Mouse (Mus musculus): ENCODE measurements around the gene Ptch2. TPM values are rescaled to one million over a fixed set of nuclear protein-coding genes. Genes with fewer than 3 reads are reported as not detected.

Gene Ptch2
- polyA plus RNA-seq, 1 experiment from 2014 or later: 4.0 TPM

DNA sequence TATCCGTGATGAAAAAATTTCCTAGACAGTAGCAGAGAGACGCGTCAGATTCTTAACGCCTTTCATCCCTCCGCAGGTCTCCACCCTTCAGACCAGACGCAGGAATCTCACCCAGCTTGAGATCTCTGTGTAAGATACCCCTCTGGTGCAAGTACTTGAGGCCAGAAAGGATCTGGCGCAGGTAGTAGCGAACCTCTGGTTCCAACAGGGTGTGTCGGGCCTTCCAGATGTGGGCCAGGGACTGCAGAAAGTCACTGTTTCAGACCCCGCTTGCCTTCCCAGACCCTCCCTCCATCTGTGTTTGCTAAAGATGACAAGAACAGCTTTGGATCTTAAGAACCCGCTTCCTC, 36.9 kb downstream of the Ptch2 start:
- 9% methylated on average over 11 of the region's 11 CpGs for WGBS
- ATAC-seq: no peak
- H3K27ac ChIP-seq: no peak overlapping the region

DNA sequence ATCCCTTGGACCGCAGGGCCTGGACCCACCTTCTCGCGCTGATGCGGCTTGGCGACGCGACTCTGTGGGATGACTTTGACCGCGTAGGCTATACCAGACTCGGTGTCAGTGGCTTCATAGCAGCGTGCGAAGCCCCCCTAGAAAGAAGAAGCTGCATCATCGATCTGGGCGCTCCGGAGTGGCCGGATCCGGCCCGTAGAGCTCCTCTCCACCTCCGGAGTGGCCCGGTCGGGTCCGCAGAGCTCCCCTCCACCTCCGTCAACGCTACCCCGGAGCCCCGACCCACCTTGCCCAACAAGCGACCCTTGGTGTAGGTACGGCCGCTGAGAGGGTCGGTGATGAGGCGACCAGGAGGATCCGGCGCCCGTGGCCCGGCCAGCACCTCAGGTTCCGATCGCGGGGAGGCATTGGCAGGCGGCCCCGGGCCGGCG, 37.5 kb downstream of the Ptch2 start:
- Histone ChIP-seq H3K27me3 (peaks cover 23% of the 10 kb centered on the region; the same call in 1 of the 2 replicates), H3K9me3 (replicated peaks) (no peaks in the 10 kb centered on the region), H3K36me3 (ENCODE audit: poor library complexity, severe bottlenecking) (peaks cover 24% of the 10 kb centered on the region), H3K9ac (peak overlapping the region; percentile 77), H3K4me3 (peak overlapping the region; percentile 69), H3K4me2 (peak overlapping the region; percentile 92), H3K4me1 (peaks cover 29% of the 10 kb centered on the region), H3K27ac (peak overlapping the region; percentile 40; the same call in 1 of the 2 replicates)
- WGBS: under 1% methylated on average over 42 of the region's 42 CpGs
- ATAC-seq: peak; percentile 43; the same call in 1 of the 2 replicates

More for the DNA sequence above, 36.9 kb downstream of the Ptch2 start:
- Histone ChIP-seq H3K36me3 (ENCODE audit: poor library complexity, severe bottlenecking) (peaks cover 27% of the 10 kb centered on the region), H3K4me2 (peak overlapping the region; percentile 92), H3K4me3 (peak overlapping the region; percentile 69), H3K9me3 (replicated peaks) (no peaks in the 10 kb centered on the region), H3K9ac (peak overlapping the region; percentile 77), H3K4me1 (peaks cover 29% of the 10 kb centered on the region), H3K27me3 (peaks cover 23% of the 10 kb centered on the region; the same call in 1 of the 2 replicates)

- Histone ChIP-seq H3K4me2 (peak within 1 kb of the TSS; percentile 92), H3K9ac (peak within 1 kb of the TSS; percentile 77), H3K9me3 (replicated peaks) (no peaks in the 10 kb centered on the region), H3K36me3 (ENCODE audit: poor library complexity, severe bottlenecking) (peaks cover 18% of the 10 kb centered on the region; the same call in 1 of the 2 replicates), H3K4me1 (peaks cover 29% of the 10 kb centered on the region), H3K27ac (peak within 1 kb of the TSS; percentile 40; the same call in 1 of the 2 replicates), H3K4me3 (peak within 1 kb of the TSS; percentile 69), H3K27me3 (peaks cover 23% of the 10 kb centered on the region; the same call in 1 of the 2 replicates)
- WGBS: 2% methylated on average over 48 of the region's 48 CpGs
- ATAC-seq: peak; percentile 91
Measured at GRCm38 (mm10) chr4:117133817-117134600, 38.1 kb downstream of the Ptch2 start, which contains the start of gene Plk3. Gene Plk3 (minus strand): TSS chr4:117133963.

DNA sequence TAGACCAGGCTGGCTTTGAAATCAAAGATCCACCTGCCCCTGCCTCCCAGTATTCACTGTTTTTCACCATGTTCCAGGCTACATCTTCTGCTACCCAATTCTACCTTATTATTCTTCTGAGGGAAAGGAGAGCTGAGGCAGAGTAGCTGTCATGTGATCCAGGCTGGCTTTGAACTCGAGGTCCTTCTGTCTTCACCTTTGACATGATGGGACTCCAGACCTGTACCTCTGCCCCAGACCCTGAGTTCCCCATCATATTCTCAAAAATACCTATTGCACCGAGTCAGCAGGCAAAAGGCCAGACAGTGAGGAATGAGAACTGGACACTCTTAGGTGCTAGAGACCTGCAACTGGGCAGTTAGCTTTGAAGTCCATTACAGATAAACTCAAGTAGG, 38.7 kb downstream of the Ptch2 start:
- H3K27ac ChIP-seq: no peak overlapping the region
- H3K36me3 ChIP-seq (ENCODE audit: poor library complexity, severe bottlenecking): peaks cover 12% of the 10 kb centered on the region; the same call in 1 of the 2 replicates
- 42% methylated on average over 2 of the region's 2 CpGs for WGBS
- peak overlapping the region; percentile 92; the same call in 1 of the 2 replicates for H3K4me2 ChIP-seq
- no peak overlapping the region for H3K4me3 ChIP-seq
- no peaks in the 10 kb centered on the region for H3K9me3 ChIP-seq (replicated peaks)
- no peak for ATAC-seq
- peaks cover 23% of the 10 kb centered on the region; the same call in 1 of the 2 replicates for H3K27me3 ChIP-seq
- peaks cover 29% of the 10 kb centered on the region for H3K4me1 ChIP-seq
- no peak overlapping the region for H3K9ac ChIP-seq

GRCm38 (mm10) chr4:117136034-117136433, 40.2 kb downstream of the Ptch2 start:
- ATAC-seq: no peak
- Histone ChIP-seq H3K9ac (no peak overlapping the region), H3K36me3 (ENCODE audit: poor library complexity, severe bottlenecking) (no peaks in the 10 kb centered on the region), H3K4me3 (no peak overlapping the region), H3K4me1 (peaks cover 23% of the 10 kb centered on the region), H3K9me3 (replicated peaks) (no peaks in the 10 kb centered on the region), H3K27ac (no peak overlapping the region), H3K4me2 (no peak overlapping the region), H3K27me3 (peaks cover 19% of the 10 kb centered on the region; the same call in 1 of the 2 replicates)
- WGBS: 35% methylated on average over 8 of the region's 8 CpGs

- Histone ChIP-seq H3K9me3 (replicated peaks) (no peaks in the 10 kb centered on the region), H3K9ac (no peak overlapping the region), H3K4me1 (peaks cover 3% of the 10 kb centered on the region; the same call in 1 of the 2 replicates), H3K36me3 (ENCODE audit: poor library complexity, severe bottlenecking) (no peaks in the 10 kb centered on the region), H3K27me3 (no peaks in the 10 kb centered on the region), H3K4me3 (no peak overlapping the region), H3K4me2 (no peak overlapping the region), H3K27ac (no peak overlapping the region)
- no peak for ATAC-seq
- 70% methylated on average over 16 of the region's 17 CpGs for WGBS
Measured at GRCm38 (mm10) chr4:117138295-117139216, 42.7 kb downstream of the Ptch2 start.

GRCm38 (mm10) chr4:117139217-117139612, 43.3 kb downstream of the Ptch2 start:
- no peak overlapping the region for H3K27ac ChIP-seq
- H3K4me2 ChIP-seq: no peak overlapping the region
- no peaks in the 10 kb centered on the region for H3K9me3 ChIP-seq (replicated peaks)
- WGBS: 1% methylated on average over 2 of the region's 2 CpGs
- ATAC-seq: no peak
- H3K9ac ChIP-seq: no peak overlapping the region
- no peak overlapping the region for H3K4me3 ChIP-seq
- no peaks in the 10 kb centered on the region for H3K36me3 ChIP-seq (ENCODE audit: poor library complexity, severe bottlenecking)
- H3K4me1 ChIP-seq: peaks cover 2% of the 10 kb centered on the region; the same call in 1 of the 2 replicates
- no peaks in the 10 kb centered on the region for H3K27me3 ChIP-seq

GRCm38 (mm10) chr4:117140613-117141012, 44.7 kb downstream of the Ptch2 start:
- WGBS: 37% methylated on average over 4 of the region's 4 CpGs
- no peak for ATAC-seq
- no peaks in the 10 kb centered on the region for H3K36me3 ChIP-seq (ENCODE audit: poor library complexity, severe bottlenecking)
- no peak overlapping the region for H3K4me2 ChIP-seq
- no peaks in the 10 kb centered on the region for H3K9me3 ChIP-seq (replicated peaks)
- no peaks in the 10 kb centered on the region for H3K4me1 ChIP-seq
- H3K9ac ChIP-seq: no peak overlapping the region
- H3K27me3 ChIP-seq: no peaks in the 10 kb centered on the region
- H3K27ac ChIP-seq: no peak overlapping the region
- H3K4me3 ChIP-seq: no peak overlapping the region

GRCm38 (mm10) chr4:117143023-117143422, 47.1 kb downstream of the Ptch2 start:
- H3K27me3 ChIP-seq: no peaks in the 10 kb centered on the region
- no peaks in the 10 kb centered on the region for H3K9me3 ChIP-seq (replicated peaks)
- H3K27ac ChIP-seq: no peak overlapping the region
- H3K4me3 ChIP-seq: no peak overlapping the region
- no peak overlapping the region for H3K9ac ChIP-seq
- H3K4me2 ChIP-seq: no peak overlapping the region
- WGBS: 71% methylated on average over 7 of the region's 7 CpGs
- no peaks in the 10 kb centered on the region for H3K4me1 ChIP-seq
- peaks cover 8% of the 10 kb centered on the region; the same call in 1 of the 2 replicates for H3K36me3 ChIP-seq (ENCODE audit: poor library complexity, severe bottlenecking)
- no peak for ATAC-seq

GRCm38 (mm10) chr4:117145248-117145647, 49.4 kb downstream of the Ptch2 start:
- 91% methylated on average over 13 of the region's 13 CpGs for WGBS
- Histone ChIP-seq H3K27me3 (no peaks in the 10 kb centered on the region), H3K27ac (no peak overlapping the region), H3K4me3 (no peak overlapping the region), H3K9me3 (replicated peaks) (no peaks in the 10 kb centered on the region), H3K36me3 (ENCODE audit: poor library complexity, severe bottlenecking) (peaks cover 30% of the 10 kb centered on the region), H3K4me1 (no peaks in the 10 kb centered on the region), H3K9ac (no peak overlapping the region), H3K4me2 (no peak overlapping the region)
- no peak for ATAC-seq

DNA sequence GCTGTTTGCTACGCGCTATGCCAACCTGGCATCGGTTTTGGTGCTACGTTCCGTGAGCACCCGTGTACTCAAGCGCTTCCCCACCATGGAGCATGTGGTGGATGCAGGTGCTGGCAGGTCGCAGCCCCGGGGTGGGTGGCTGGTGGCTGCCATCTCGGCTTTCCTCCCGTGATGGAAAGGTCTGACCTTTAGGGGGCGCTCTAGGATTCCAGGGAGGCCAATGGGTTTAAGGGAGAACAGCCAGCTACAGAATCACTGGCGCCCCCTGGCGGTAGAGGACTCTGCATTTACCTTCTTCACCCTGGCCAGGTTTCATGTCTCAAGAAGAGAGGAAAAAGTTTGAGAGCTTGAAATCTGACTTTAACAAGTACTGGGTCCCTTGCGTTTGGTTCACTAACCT, 50.3 kb downstream of the Ptch2 start:
- Histone ChIP-seq H3K4me3 (no peak overlapping the region), H3K4me2 (no peak overlapping the region), H3K36me3 (ENCODE audit: poor library complexity, severe bottlenecking) (peaks cover 40% of the 10 kb centered on the region), H3K4me1 (no peaks in the 10 kb centered on the region), H3K27ac (no peak overlapping the region), H3K27me3 (no peaks in the 10 kb centered on the region), H3K9me3 (replicated peaks) (no peaks in the 10 kb centered on the region), H3K9ac (no peak overlapping the region)
- no peak; the same call in 1 of the 2 replicates for ATAC-seq
- 27% methylated on average over 15 of the region's 15 CpGs for WGBS
